Comparison of ENCODE assay signal across 17 mouse cellular contexts in genomic region chr1:89118836-89119235, GRCm38 (mm10).
"Had no signal": no experiment of that assay in that cellular context is flagged by ENCODE, and none has a peak within 500 bp of the region (broad histone marks: within the 10 kb centered on the region; RNA-seq: fewer than 3 reads in every experiment).

No protein-coding gene starts in this region.

- H3K27ac ChIP-seq: liver, embryonic 13.5 days; macrophage; midbrain, embryonic 12.5 days; neural tube, embryonic 13.5 days had no signal

- H3K4me2 ChIP-seq: limb, embryonic 12.5 days; liver, embryonic 13.5 days; midbrain, embryonic 12.5 days; neural tube, embryonic 13.5 days had no signal

- ATAC-seq: liver, postnatal 0 days; midbrain, embryonic 16.5 days had no signal

- DNase-seq: kidney, postnatal 10 days; kidney, postnatal 4 days; liver; liver, embryonic 13.5 days; liver, postnatal 0 days; retina, postnatal 1 day; right cerebral cortex, postnatal 4 days; spleen, adult 18-20 months; thymus, adult 2 months; thymus, postnatal 25 days had no signal

- H3K4me1 ChIP-seq: liver, embryonic 13.5 days; megakaryocyte, embryonic 14.5 days had no signal

- H3K4me3 ChIP-seq: layer of hippocampus, adult 2 months; limb, embryonic 12.5 days; liver, embryonic 13.5 days; megakaryocyte, embryonic 14.5 days; midbrain, embryonic 12.5 days; neural tube, embryonic 13.5 days had no signal

- H3K27me3 ChIP-seq: limb, embryonic 12.5 days; liver, embryonic 13.5 days; midbrain, embryonic 12.5 days; neural tube, embryonic 13.5 days had no signal

- H3K9me3 ChIP-seq: limb, embryonic 12.5 days; liver, embryonic 13.5 days; megakaryocyte, embryonic 14.5 days; midbrain, embryonic 12.5 days; neural tube, embryonic 13.5 days had no signal

- H3K9ac ChIP-seq: limb, embryonic 12.5 days; liver, embryonic 13.5 days; liver, postnatal 0 days; midbrain, embryonic 12.5 days; neural tube, embryonic 13.5 days had no signal

- H3K36me3 ChIP-seq: liver, embryonic 13.5 days; midbrain, embryonic 12.5 days; neural tube, embryonic 13.5 days had no signal
